Mouse (Mus musculus) thymus, postnatal 25 days (tissue): ENCODE measurements around the gene Rgl3.

Source experiments
- DNase-seq: peaks from one replicate; pipeline ENCODE4 v3.0.0; 2022

The Rgl3 gene

GRCm38 (mm10) chr9:21989230-21990110 is at the start of gene Rgl3:
Rgl3 (minus strand) TSS chr9:21989446.
- peak; percentile 18 for DNase-seq

GRCm38 (mm10) chr9:22037826-22038225 is 48.6 kb upstream of the Rgl3 start:
- no peak for DNase-seq

GRCm38 (mm10) chr9:22035300-22036044 is 46.2 kb upstream of the Rgl3 start:
- DNase-seq, result no peak

GRCm38 (mm10) chr9:22030386-22030785 is 41.1 kb upstream of the Rgl3 start:
- no peak for DNase-seq

GRCm38 (mm10) chr9:22028467-22028866 is 39.2 kb upstream of the Rgl3 start:
- DNase-seq, result no peak

GRCm38 (mm10) chr9:22024592-22024991 is 35.3 kb upstream of the Rgl3 start:
- no peak for DNase-seq

GRCm38 (mm10) chr9:22017208-22017825 is 28.1 kb upstream of the Rgl3 start:
- no peak for DNase-seq

GRCm38 (mm10) chr9:22016245-22016644 is 27.0 kb upstream of the Rgl3 start:
- DNase-seq, result peak; percentile 21

GRCm38 (mm10) chr9:22012731-22013130 is 23.5 kb upstream of the Rgl3 start:
- no peak for DNase-seq

GRCm38 (mm10) chr9:22011055-22011454 is 21.8 kb upstream of the Rgl3 start:
- DNase-seq, result peak; percentile 18

- DNase-seq, result no peak
Observed at GRCm38 (mm10) chr9:22004546-22004945, 15.3 kb upstream of the Rgl3 start.

- DNase-seq, result no peak
Observed at GRCm38 (mm10) chr9:22003163-22003554, 13.9 kb upstream of the Rgl3 start.

GRCm38 (mm10) chr9:22002194-22003162 is 13.2 kb upstream of the Rgl3 start, which contains the start of the genes Ccdc151 and Prkcsh:
Ccdc151 (minus strand) TSS chr9:22002634.
Prkcsh (plus strand) TSS chr9:22002806.
- DNase-seq, result peak; percentile 98

GRCm38 (mm10) chr9:22001633-22002032 is 12.4 kb upstream of the Rgl3 start:
- no peak for DNase-seq

GRCm38 (mm10) chr9:22000296-22000695 is 11.1 kb upstream of the Rgl3 start:
- no peak for DNase-seq

GRCm38 (mm10) chr9:21996178-21996867 is 7.1 kb upstream of the Rgl3 start:
- no peak for DNase-seq

- DNase-seq, result no peak
Observed at GRCm38 (mm10) chr9:21992227-21992626, 3.0 kb upstream of the Rgl3 start.

GRCm38 (mm10) chr9:21988421-21989101 is 685 bp downstream of the Rgl3 start:
- DNase-seq, result no peak

- no peak for DNase-seq
Observed at GRCm38 (mm10) chr9:21987592-21988342, 1.5 kb downstream of the Rgl3 start.

GRCm38 (mm10) chr9:21983911-21984310 is 5.3 kb downstream of the Rgl3 start:
- no peak for DNase-seq
